Mouse (Mus musculus): Measurements from ENCODE around the gene Gadd45gip1. TPM values are rescaled to one million over a fixed set of nuclear protein-coding genes. Genes with fewer than 3 reads are reported as not detected.
"Not testable (repeated sequence)": the region's sequence is repeated elsewhere in the genome, so short reads cannot be mapped to it uniquely, and the experiment has no call there.

Gene Gadd45gip1
- total RNA-seq, 4 experiments from 2014 or later: 21.6 to 27.7 (median 23.3) TPM

DNA sequence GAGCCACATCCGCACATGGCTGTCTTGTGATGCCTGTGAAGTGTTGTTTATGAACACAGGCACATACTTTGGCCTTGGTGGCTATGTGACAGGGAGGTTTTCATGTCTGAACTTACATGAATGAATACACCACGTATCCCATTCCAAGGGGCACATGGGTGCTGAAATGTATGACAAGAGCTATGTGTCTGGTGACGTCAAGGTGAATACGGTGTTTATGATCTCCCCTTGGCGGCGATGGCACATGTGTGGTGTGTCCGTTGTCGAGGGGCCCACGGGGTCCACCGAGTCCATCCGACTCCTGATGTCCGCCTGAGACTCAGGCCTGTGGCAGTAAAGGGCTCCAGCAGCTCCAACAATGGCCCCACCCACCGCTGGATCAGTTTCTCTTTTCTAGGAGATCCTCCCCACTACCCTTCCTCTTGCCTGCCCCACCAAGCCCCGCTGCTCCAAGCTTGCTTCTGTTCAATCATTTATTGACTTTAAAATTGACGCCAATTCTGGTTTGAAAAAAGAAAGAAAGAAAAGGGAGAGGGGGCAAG, 34.0 kb upstream of the Gadd45gip1 start:
- no peak for DNase-seq (ENCODE audit: low spot score in 2 of 2)

DNA sequence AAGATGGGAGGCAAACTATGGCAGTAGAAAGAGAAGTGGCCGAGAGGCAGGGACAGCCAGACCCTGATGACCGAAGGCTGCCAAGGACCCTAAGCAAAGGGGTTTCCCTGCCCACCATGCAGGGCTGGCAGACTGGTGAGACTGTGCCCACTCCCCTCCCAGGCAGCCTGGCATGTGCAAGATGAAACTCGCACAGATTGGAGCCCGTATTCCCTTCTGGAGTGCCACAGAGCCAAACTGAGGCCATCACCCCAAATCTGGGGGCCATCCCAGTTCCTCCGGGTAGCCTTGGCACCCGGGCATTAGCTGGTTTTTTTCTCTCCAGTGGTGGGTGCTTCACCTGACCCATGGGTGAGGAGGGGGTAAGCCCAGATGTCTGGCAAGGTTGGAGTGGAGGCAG, 33.4 kb upstream of the Gadd45gip1 start:
- peak in 1 of 2 experiments; percentile 24 for DNase-seq (ENCODE audit: low spot score in 2 of 2)

- peak in 1 of 2 experiments; percentile 42 for DNase-seq (ENCODE audit: low spot score in 2 of 2)
These were observed 32.7 kb upstream of the Gadd45gip1 start for GRCm38 (mm10) chr8:84798446-84799135.

DNA sequence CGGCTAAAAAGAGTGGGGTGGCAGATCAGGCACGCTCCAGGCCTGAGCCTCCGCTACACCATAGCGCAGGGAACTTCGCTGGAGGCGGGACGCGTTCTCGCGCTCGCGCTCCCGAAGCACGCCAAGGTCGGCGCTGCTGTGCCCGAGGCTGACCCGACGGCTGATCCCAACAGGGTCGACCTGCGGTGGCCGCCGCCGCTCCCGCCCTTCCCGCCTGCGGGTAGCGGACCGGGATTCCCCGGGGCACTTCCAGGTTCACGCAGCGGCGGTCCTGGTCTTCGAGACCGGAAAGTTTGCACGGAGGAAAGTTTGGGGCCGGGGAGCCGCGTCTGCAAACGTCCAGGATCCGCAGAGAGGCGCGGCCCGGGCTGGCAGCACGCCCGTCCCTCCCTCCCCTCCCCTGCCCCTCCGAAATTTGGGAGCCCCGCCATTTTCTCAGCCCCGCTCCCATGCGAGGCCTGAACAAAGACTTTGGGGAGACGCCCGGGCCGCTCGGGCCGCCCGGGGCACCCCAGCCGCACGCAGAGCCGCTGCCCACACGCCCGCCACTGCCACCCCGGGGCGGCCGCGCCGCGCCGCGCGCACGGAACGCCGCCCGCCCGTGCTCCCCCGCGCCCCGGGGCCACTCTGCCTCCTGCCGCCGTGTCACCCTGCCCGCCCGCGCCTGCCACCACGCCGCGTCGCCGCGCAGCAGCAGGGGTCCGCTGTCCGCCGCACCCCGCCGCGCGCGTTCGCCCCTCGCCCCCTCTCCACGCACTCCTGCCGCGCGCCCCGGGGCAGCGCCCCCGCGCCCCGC, 32.0 kb upstream of the Gadd45gip1 start:
- DNase-seq (ENCODE audit: low spot score in 2 of 2): no peak

GRCm38 (mm10) chr8:84799999-84800831, 31.1 kb upstream of the Gadd45gip1 start, which contains the start of gene Nfix:
Gene Nfix (minus strand): TSS chr8:84800344.
- peak in 1 of 2 experiments; percentile 55 for DNase-seq (ENCODE audit: low spot score in 2 of 2)

GRCm38 (mm10) chr8:84806031-84806430, 25.3 kb upstream of the Gadd45gip1 start:
- DNase-seq (ENCODE audit: low spot score in 2 of 2): no peak

GRCm38 (mm10) chr8:84809109-84809940, 22.0 kb upstream of the Gadd45gip1 start:
- no peak for DNase-seq (ENCODE audit: low spot score in 2 of 2)

DNA sequence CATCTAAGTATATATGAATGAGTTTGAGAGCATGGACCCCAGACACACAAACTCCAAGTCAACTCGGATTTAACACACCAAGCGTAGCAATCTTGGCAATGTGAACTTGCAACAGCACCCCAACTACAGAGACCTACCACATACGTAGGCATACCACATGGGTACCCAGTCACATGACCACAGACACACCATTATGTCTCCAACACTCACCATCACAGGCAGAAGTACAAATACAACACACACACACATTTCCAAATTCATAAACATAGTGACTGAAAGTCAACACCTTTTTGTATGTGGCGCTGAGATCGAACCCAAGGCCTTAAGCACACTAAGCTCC, 21.4 kb upstream of the Gadd45gip1 start:
- DNase-seq (ENCODE audit: low spot score in 2 of 2): no peak

GRCm38 (mm10) chr8:84810896-84811295, 20.4 kb upstream of the Gadd45gip1 start:
- DNase-seq (ENCODE audit: low spot score in 2 of 2): peak; percentile 92 to 98

DNA sequence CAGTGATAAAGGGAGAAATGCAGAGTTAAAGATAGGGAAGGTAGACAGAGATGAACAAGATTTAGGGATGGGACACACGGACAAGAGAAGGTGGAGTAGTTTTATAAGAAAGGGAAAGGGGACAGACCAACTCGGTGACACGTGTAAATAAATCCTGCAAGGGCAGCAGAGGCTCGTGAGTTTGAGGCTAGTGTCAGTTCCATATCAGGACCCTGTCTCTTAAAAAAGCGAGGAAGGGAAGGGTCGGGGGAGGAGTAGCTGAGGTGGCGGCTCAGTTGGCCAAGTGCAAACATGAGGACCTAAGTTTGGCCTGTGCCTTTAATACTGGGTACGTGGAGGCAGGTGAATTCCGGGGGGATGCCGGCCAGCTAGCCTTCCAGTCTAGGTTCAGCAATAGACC, 20.0 kb upstream of the Gadd45gip1 start:
- no peak for DNase-seq (ENCODE audit: low spot score in 2 of 2)

DNA sequence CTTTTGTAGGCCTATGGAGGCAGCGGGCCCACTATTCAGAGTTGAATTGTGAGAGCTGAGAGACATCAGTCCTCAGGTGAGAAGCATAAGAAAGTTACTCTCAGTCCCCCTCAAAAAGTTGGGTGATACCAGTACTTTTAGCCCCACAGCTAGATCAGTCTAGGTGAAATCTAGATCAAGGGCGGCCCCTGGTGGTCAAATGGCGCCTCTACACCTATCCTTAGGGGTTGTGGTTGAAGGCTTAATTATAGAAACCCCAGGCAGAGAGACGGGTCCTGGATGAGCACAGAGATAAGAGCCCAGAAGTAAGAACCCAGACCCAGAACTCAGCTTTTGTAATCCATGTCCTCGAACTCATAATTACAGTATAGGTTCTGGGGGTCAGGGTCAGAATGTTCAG, 18.3 kb upstream of the Gadd45gip1 start:
- DNase-seq (ENCODE audit: low spot score in 2 of 2): peak in 1 of 2 experiments; percentile 88

- no peak for DNase-seq (ENCODE audit: low spot score in 2 of 2)
These were observed 17.5 kb upstream of the Gadd45gip1 start for GRCm38 (mm10) chr8:84813830-84814229.

- peak in 1 of 2 experiments; percentile 35 for DNase-seq (ENCODE audit: low spot score in 2 of 2)
These were observed 17.1 kb upstream of the Gadd45gip1 start for GRCm38 (mm10) chr8:84814240-84814554.

GRCm38 (mm10) chr8:84814555-84815441, 16.5 kb upstream of the Gadd45gip1 start:
- no peak for DNase-seq (ENCODE audit: low spot score in 2 of 2)

- DNase-seq (ENCODE audit: low spot score in 2 of 2): peak; percentile 91 to 97
These were observed 15.8 kb upstream of the Gadd45gip1 start for GRCm38 (mm10) chr8:84815547-84815946.

GRCm38 (mm10) chr8:84816117-84816516, 15.2 kb upstream of the Gadd45gip1 start:
- no peak for DNase-seq (ENCODE audit: low spot score in 2 of 2)

DNA sequence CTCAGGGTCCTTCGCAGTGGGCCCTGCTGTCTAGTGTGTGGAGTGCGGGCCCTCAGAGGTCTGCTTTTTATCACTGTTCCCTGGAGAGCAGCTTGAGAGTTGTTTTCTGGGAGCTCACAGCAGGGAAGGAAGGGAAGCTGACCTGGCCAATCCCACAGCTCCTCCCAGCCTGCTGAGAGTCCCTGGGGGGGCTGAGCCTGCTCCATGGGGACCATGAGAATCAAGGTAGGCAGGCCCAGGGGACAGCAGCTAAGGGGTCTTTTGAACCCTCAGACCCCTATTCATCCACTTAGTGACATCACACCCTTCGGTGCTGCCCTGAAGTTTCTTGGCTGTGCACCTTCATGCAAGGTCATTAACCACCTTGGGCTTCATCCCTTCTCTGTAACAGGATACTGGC, 8.6 kb upstream of the Gadd45gip1 start, which contains the start of gene Dand5:
Gene Dand5 (minus strand): TSS at position 101 of the 400 bp plus-strand sequence.
- no peak for DNase-seq (ENCODE audit: low spot score in 2 of 2)

DNA sequence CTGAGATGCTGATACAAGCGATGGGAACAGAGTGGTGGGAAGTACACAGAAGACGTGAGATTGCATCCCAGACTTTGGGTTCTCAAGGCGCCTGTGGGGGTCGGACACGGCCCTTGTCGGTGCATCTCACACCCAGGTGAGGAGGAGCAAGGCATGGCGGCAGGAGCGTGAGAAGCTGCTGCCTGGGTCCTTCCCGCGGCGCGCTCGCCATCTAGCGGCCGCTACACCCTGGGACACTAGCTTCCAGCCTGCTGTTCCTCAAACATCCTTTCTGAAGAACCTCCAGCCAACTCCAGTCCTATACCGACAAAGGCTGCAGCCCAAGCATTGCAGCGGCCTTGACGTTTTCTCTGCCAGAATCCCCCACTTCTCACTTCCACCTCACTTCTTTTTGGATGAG, 7.7 kb upstream of the Gadd45gip1 start:
- DNase-seq (ENCODE audit: low spot score in 2 of 2): no peak

DNA sequence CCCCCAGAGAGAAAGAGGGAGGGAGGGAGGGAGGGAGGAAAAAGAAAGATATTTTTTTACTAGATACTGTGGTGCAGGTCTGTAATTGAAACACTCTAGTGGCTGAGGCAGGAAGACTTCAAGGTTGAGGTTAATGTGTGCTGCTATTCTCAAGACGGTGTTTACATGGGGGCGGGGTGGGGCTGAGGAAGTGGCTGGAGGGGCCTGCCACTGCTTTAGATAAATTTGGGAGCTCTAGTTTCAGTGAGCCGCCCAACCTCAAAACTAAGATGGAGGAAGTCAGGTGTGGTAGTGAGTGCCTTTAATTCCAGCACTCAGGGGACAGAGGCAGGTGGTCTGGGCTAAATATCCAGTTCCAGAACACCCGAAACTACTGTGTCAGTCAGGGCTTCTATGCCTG, 5.7 kb upstream of the Gadd45gip1 start:
- DNase-seq (ENCODE audit: low spot score in 2 of 2): no peak

GRCm38 (mm10) chr8:84826518-84826917, 4.8 kb upstream of the Gadd45gip1 start:
- DNase-seq (ENCODE audit: low spot score in 2 of 2): not testable (repeated sequence)

Data from layer of hippocampus, adult 8-10 months (tissue).